Comparison of ENCODE assay signal across 22 mouse cellular contexts in genomic region chr4:116815276-116815675, GRCm38 (mm10). TPM values are rescaled to one million over a fixed set of nuclear protein-coding genes. Genes with fewer than 3 reads are reported as not detected.
A peak's percentile ranks its signal among the peaks of the same experiment; 100 is the strongest.
DNase-seq lines count a peak whose midpoint lies in the region; ATAC-seq and TF ChIP-seq lines count a peak whose summit lies in the region.
"Had no signal": no experiment of that assay in that cellular context is flagged by ENCODE, and none has a peak within 500 bp of the region (broad histone marks: within the 10 kb centered on the region; RNA-seq: fewer than 3 reads in every experiment).

No protein-coding gene starts in this region.

- no peaks in the 10 kb centered on the region for H3K4me1 ChIP-seq in heart, embryonic 12.5 days (replicated peaks)
- peaks cover 4% of the 10 kb centered on the region; the same call in 1 of the 2 replicates for H3K4me1 ChIP-seq in brown adipose tissue, adult 24 weeks (ENCODE audit: control insufficient read depth, insufficient read depth, insufficient read length, low read length)
- H3K4me1 ChIP-seq in midbrain, postnatal 0 days (ENCODE audit: insufficient read depth, low read length), result no peaks in the 10 kb centered on the region
- H3K4me1 ChIP-seq: hindbrain, embryonic 15.5 days had no signal

- H3K9me3 ChIP-seq in heart, embryonic 12.5 days (replicated peaks), result no peaks in the 10 kb centered on the region
- H3K9me3 ChIP-seq in midbrain, postnatal 0 days (ENCODE audit: low read length), result no peaks in the 10 kb centered on the region
- H3K9me3 ChIP-seq: forebrain, embryonic 10.5 days; hindbrain, embryonic 10.5 days; hindbrain, embryonic 15.5 days had no signal

- H3K27ac ChIP-seq in heart, embryonic 12.5 days (ENCODE audit: poor library complexity, severe bottlenecking), result 0 out of 2 replicates have a peak overlapping the region, but pooled peaks have one; percentile 8
- peak overlapping the region; percentile 76 for H3K27ac ChIP-seq in brown adipose tissue, adult 24 weeks (replicated peaks; ENCODE audit: low read depth, low read length)
- no peak overlapping the region for H3K27ac ChIP-seq in midbrain, postnatal 0 days (ENCODE audit: low read depth, low read length)
- H3K27ac ChIP-seq: forebrain, embryonic 10.5 days; hindbrain, embryonic 10.5 days; hindbrain, embryonic 15.5 days had no signal

- H3K9ac ChIP-seq in heart, embryonic 12.5 days, result no peak overlapping the region; the same call in 1 of the 2 replicates
- H3K9ac ChIP-seq in midbrain, postnatal 0 days (replicated peaks; ENCODE audit: low read length, poor library complexity, severe bottlenecking), result no peak overlapping the region
- H3K9ac ChIP-seq: hindbrain, embryonic 15.5 days had no signal

- no peak for ATAC-seq in heart, embryonic 12.5 days (ENCODE audit: insufficient number of reproducible peaks, low FRiP score)
- ATAC-seq in midbrain, postnatal 0 days (ENCODE audit: low FRiP score), result no peak
- ATAC-seq: forebrain, embryonic 14.5 days; inflammation-experienced regulatory T-cells, adult 6 months; intestine, postnatal 0 days had no signal

- WGBS in heart, embryonic 12.5 days, result 75% methylated on average over 5 of the region's 5 CpGs
- WGBS in midbrain, postnatal 0 days, result 85% methylated on average over 5 of the region's 5 CpGs

- DNase-seq in adrenal gland, adult 2 months, result peak; percentile 59
- DNase-seq in adrenal gland, postnatal 4 days (ENCODE audit: low spot score in 2 of 2), result no peak
- DNase-seq in heart, adult 9 months (ENCODE audit: low spot score in 2 of 2), result no peak
- no peak for DNase-seq in midbrain, postnatal 0 days (ENCODE audit: low spot score)
- DNase-seq in retina, embryonic 14.5 days (ENCODE audit: low spot score), result no peak
- DNase-seq: adrenal gland, postnatal 10 days; cerebellum, adult 11-12 months; cerebellum, adult 9-10 months; cerebellum, postnatal 25 days; gastrocnemius, postnatal 10 days; heart, adult 18-20 months had no signal

- H3K27me3 ChIP-seq in heart, embryonic 12.5 days (replicated peaks), result peaks cover 15% of the 10 kb centered on the region
- no peaks in the 10 kb centered on the region for H3K27me3 ChIP-seq in midbrain, postnatal 0 days (ENCODE audit: insufficient read depth, low read length)
- H3K27me3 ChIP-seq: CH12.LX had no signal

- no peak for TF ChIP-seq CTCF in midbrain, postnatal 0 days (IDR thresholded peaks at IDR 0.05)

- H3K4me3 ChIP-seq in heart, embryonic 12.5 days, result no peak overlapping the region
- peak overlapping the region; percentile 11 for H3K4me3 ChIP-seq in brown adipose tissue, adult 24 weeks (ENCODE audit: insufficient read depth, low read depth, low read length)
- H3K4me3 ChIP-seq in midbrain, postnatal 0 days (ENCODE audit: low read depth, low read length), result no peak overlapping the region
- H3K4me3 ChIP-seq: erythroblast, embryonic 14.5 days; forebrain, embryonic 10.5 days; hindbrain, embryonic 10.5 days; hindbrain, embryonic 15.5 days had no signal

- no peak overlapping the region for H3K4me2 ChIP-seq in heart, embryonic 12.5 days
- H3K4me2 ChIP-seq in midbrain, postnatal 0 days (ENCODE audit: low read depth, low read length, poor library complexity, severe bottlenecking), result no peak overlapping the region
- H3K4me2 ChIP-seq: heart, embryonic 11.5 days; hindbrain, embryonic 15.5 days had no signal

- H3K36me3 ChIP-seq in heart, embryonic 12.5 days, result peaks cover 25% of the 10 kb centered on the region
- peaks cover 4% of the 10 kb centered on the region; the same call in 1 of the 2 replicates for H3K36me3 ChIP-seq in midbrain, postnatal 0 days (ENCODE audit: insufficient read depth, low read length)
- H3K36me3 ChIP-seq: hindbrain, embryonic 15.5 days had no signal

RNA-seq across cellular contexts. Expression of gene Hpdl, which starts 6.2 kb away (rescaled TPM):
- 1 to 10 TPM; 2.4 to 4.2 TPM for total RNA-seq in adrenal gland, adult 2 months (2021)
- polyA plus RNA-seq in adrenal gland, adult 2 months (2012; rRNA removed), result 7.7 and 8.9 TPM in 2 replicates
- total RNA-seq in adrenal gland, postnatal 4 days (2021), result 1 to 10 TPM; 2.4 to 2.8 TPM
- polyA plus RNA-seq in heart, embryonic 12.5 days (2016; fragmentation: Nextera tagmentation; extraction: Ambion mirVana), result 0.66 and 0.74 TPM in 2 replicates
- polyA plus RNA-seq in brown adipose tissue, adult 24 weeks (2012; ENCODE audit: insufficient read depth, insufficient read length, missing spikeins), result 6.5 and 10.3 TPM in 2 replicates
- 0.55 and 0.71 TPM in 2 replicates for total RNA-seq in midbrain, postnatal 0 days (2014; rRNA removed)
- 0.74 and 1.1 TPM in 2 replicates for polyA plus RNA-seq in midbrain, postnatal 0 days (2015; fragmentation: Nextera tagmentation; extraction: Ambion mirVana)
- polyA plus RNA-seq: erythroblast, embryonic 14.5 days had no signal

RNA-seq across cellular contexts. Expression of gene Mutyh, which starts 7.8 kb away (rescaled TPM):
- 1 to 10 TPM; 3.0 to 7.8 TPM for total RNA-seq in adrenal gland, adult 2 months (2021)
- 17.5 and 19.6 TPM in 2 replicates for polyA plus RNA-seq in adrenal gland, adult 2 months (2012; rRNA removed)
- 10 to 100 TPM; 10.0 to 10.4 TPM for total RNA-seq in adrenal gland, postnatal 4 days (2021)
- 10.7 and 11.6 TPM in 2 replicates for polyA plus RNA-seq in heart, embryonic 12.5 days (2016; fragmentation: Nextera tagmentation; extraction: Ambion mirVana)
- 3.3 and 3.6 TPM in 2 replicates for polyA plus RNA-seq in brown adipose tissue, adult 24 weeks (2012; ENCODE audit: insufficient read depth, insufficient read length, missing spikeins)
- total RNA-seq in midbrain, postnatal 0 days (2014; rRNA removed), result 5.1 and 5.6 TPM in 2 replicates
- 3.0 and 4.5 TPM in 2 replicates for polyA plus RNA-seq in midbrain, postnatal 0 days (2015; fragmentation: Nextera tagmentation; extraction: Ambion mirVana)
- polyA plus RNA-seq: erythroblast, embryonic 14.5 days had no signal

RNA-seq across cellular contexts. Expression of gene Toe1, which starts 7.8 kb away (rescaled TPM):
- total RNA-seq in adrenal gland, adult 2 months (2021), result 10 to 100 TPM; 13.1 to 16.1 TPM
- polyA plus RNA-seq in adrenal gland, adult 2 months (2012; rRNA removed), result 14.2 and 14.3 TPM in 2 replicates
- total RNA-seq in adrenal gland, postnatal 4 days (2021), result 10 to 100 TPM; 25.1 to 28.3 TPM
- 19.1 and 22.8 TPM in 2 replicates for polyA plus RNA-seq in heart, embryonic 12.5 days (2016; fragmentation: Nextera tagmentation; extraction: Ambion mirVana)
- polyA plus RNA-seq in brown adipose tissue, adult 24 weeks (2012; ENCODE audit: insufficient read depth, insufficient read length, missing spikeins), result 6.0 and 7.8 TPM in 2 replicates
- 38.9 and 42.9 TPM in 2 replicates for total RNA-seq in midbrain, postnatal 0 days (2014; rRNA removed)
- polyA plus RNA-seq in midbrain, postnatal 0 days (2015; fragmentation: Nextera tagmentation; extraction: Ambion mirVana), result 22.5 and 26.2 TPM in 2 replicates
